Mouse (Mus musculus) gastrocnemius, postnatal 14 days (tissue): Measurements from ENCODE around the gene Il18. TPM values are rescaled to one million over a fixed set of nuclear protein-coding genes. Genes with fewer than 3 reads are reported as not detected.

Experiments
- DNase-seq: peaks from one replicate; pipeline ENCODE4 v3.0.0; 2021; ENCODE audit warnings: mixed read lengths
- intact Hi-C: fragments of 180-260 bp; cut with DNase I; formaldehyde crosslinking; loops from one replicate; pipeline ENCODE4 v1.15.1; 2025; ENCODE audit warnings: low total_unique reads
- long read RNA-seq, 2 experiments: library from polyadenylated mRNA; stranded (forward); transcript quantifications; one replicate each; pipeline ENCODE4 v2.0.0; 2021
- total RNA-seq, 2 experiments: library from RNA; stranded (reverse); gene quantifications; 2 replicates each; pipeline ENCODE4 v1.2.3; 2021

Il18 gene
- under 1 TPM; 0.53 to 0.74 TPM for total RNA-seq
- long read RNA-seq, experiment 1, result 0 reads
- long read RNA-seq, experiment 2, partial matches to known transcripts, result 0 of 2 reads
- long read RNA-seq, experiment 2, other reads (novel, unspliced or antisense), result 2 of 2 reads

- intact Hi-C loops, result no loop called here
- peak; percentile 12 for DNase-seq
These were observed at the start of gene Il18 for GRCm38 (mm10) chr9:50554241-50555093. Gene Il18 (plus strand): TSS chr9:50554827.

- no peak for DNase-seq
- intact Hi-C loops, result no loop called here
These were observed 49.2 kb upstream of the Il18 start for GRCm38 (mm10) chr9:50505405-50505804.

DNA sequence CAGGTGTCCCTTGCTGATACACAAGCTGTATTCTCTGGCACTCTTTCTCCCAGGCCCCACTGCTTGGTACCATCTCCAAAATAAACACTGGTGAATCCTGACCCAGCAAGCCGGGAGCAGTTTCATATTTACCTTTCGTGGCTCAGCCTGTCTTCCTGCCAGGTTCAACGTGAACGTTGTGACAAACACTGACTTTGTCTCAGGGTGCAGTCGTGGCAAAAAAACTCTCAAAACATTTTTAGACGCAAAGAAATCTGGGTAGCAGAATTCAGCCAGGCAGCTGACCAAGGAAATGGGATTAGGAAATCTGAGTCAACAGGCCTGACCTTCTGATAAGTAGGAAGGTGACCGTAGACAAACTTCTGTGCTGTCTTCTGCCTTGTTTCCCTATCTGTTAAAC is 47.1 kb upstream of the Il18 start:
- no peak for DNase-seq
- intact Hi-C loops, result no loop called here

- intact Hi-C loops, result no loop called here
- no peak for DNase-seq
These were observed 39.2 kb upstream of the Il18 start for GRCm38 (mm10) chr9:50515462-50515861.

- intact Hi-C loops, result no loop called here
- no peak for DNase-seq
These were observed 35.8 kb upstream of the Il18 start for GRCm38 (mm10) chr9:50518781-50519180.

DNA sequence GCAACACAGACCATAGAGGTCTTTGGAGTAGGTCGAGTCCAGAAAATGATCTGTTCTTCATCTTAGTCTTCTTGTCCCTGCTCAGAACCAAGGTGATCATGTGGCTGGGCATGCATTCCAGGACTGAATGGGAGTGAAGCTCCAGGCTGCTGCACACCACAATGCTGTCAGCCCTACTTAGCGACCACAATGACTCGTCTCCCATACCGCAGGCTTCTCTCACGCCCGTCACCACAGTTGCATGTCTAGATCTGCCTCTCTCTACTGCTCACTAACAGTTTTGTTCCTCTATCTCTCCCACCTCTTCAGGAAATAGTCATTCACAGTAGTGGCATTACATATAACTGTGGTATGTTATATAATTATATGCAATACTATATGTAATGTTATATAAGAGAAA is 33.9 kb upstream of the Il18 start:
- intact Hi-C loops, result no loop called here
- DNase-seq, result no peak

- no peak for DNase-seq
- intact Hi-C loops, result no loop called here
These were observed 33.1 kb upstream of the Il18 start for GRCm38 (mm10) chr9:50521562-50521961.

GRCm38 (mm10) chr9:50522574-50522973 is 32.1 kb upstream of the Il18 start:
- no peak for DNase-seq
- intact Hi-C loops, result no loop called here

GRCm38 (mm10) chr9:50524936-50525335 is 29.7 kb upstream of the Il18 start:
- DNase-seq, result no peak
- intact Hi-C loops, result loop anchor here (5.0 kb wide), 1 partner anchor 63 kb away; no protein-coding TSS in a partner anchor

DNA sequence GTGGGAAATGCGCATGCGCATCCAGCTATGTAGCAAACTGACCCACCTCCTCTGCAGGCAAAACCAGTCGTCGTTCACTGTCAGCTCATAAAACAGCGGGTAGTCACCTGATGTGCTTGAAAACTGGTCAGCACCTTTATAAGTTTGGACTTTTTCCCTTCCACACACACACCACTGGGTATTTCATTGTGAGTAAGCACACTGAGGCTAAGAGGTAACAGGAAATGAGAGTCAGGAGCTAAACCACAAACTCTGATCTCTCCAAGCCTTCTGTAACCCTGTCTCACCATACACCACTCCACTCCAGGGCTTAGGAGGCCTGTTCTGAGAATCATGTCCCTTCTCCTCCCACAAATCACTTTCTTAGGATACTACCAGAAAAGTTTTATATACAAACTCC is 29.0 kb upstream of the Il18 start:
- intact Hi-C loops, result loop anchor here (5.0 kb wide), 1 partner anchor 63 kb away; no protein-coding TSS in a partner anchor
- DNase-seq, result no peak

DNA sequence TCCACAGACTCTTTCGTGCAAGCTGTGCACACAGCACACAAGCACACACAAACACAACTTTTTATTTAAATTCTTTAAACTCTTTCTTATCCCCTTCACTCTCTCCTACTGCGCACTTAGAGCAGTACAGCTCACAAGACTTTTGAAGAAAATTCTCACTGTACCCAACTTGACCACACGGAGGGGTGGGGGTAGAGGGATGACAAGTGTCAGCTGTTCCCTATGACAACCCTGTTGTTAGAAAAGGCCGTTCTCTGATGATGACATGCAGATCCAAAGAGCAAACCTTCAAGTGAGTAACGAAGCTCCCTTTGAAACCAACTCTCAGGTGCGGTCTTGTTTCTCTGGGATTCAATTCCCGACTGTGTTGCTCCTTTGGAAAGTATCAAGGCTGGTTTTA is 26.8 kb upstream of the Il18 start:
- intact Hi-C loops, result loop anchor here (5.0 kb wide), 1 partner anchor 66 kb away; no protein-coding TSS in a partner anchor
- no peak for DNase-seq

DNA sequence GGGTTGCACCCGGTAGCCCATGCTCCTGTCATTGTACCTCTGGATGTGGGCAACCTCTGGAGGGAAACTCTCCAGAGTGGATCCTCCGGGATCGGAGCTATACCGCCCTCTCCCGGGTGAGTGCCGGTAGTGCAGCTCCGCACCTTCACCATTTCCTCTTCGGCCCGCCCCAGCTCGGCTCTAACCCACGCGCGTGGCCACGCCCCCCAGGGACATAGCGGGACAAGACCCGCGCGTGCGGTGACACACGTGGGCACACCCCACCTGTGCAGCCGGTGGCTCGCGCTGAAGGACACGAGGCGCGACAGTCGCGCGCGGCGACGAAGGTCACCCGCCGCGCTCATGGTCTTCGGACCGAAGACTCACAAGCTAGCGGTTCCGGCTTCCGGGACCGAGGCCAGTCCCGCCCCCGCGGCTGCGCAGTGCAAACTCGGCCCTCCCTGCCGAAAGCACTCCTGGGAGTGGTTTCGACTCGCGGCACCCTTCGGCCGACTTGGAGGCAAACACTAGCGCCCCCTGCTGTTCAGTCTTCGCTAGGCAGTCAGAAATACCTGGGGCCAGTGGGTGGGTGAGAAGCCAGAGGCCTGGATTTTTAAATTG is 26.2 kb upstream of the Il18 start, which contains the start of gene Pts:
Pts (minus strand) TSS at position 432 of the 600 bp plus-strand sequence.
- peak; percentile 99 for DNase-seq
- intact Hi-C loops, result loop anchor here (5.0 kb wide), 1 partner anchor 66 kb away; no protein-coding TSS in a partner anchor

GRCm38 (mm10) chr9:50530890-50531289 is 23.7 kb upstream of the Il18 start:
- DNase-seq, result no peak
- intact Hi-C loops, result loop anchor here (10.0 kb wide), 1 partner anchor 196 kb away; no protein-coding TSS in a partner anchor

GRCm38 (mm10) chr9:50533328-50533727 is 21.3 kb upstream of the Il18 start:
- intact Hi-C loops, result loop anchor here (10.0 kb wide), 1 partner anchor 199 kb away; no protein-coding TSS in a partner anchor
- no peak for DNase-seq

- intact Hi-C loops, result loop anchor here (10.0 kb wide), 1 partner anchor 199 kb away; no protein-coding TSS in a partner anchor
- DNase-seq, result no peak
These were observed 20.8 kb upstream of the Il18 start for GRCm38 (mm10) chr9:50533791-50534190.

- no peak for DNase-seq
- intact Hi-C loops, result loop anchor here (10.0 kb wide), 1 partner anchor 201 kb away; no protein-coding TSS in a partner anchor
These were observed 18.7 kb upstream of the Il18 start for GRCm38 (mm10) chr9:50535930-50536329.

DNA sequence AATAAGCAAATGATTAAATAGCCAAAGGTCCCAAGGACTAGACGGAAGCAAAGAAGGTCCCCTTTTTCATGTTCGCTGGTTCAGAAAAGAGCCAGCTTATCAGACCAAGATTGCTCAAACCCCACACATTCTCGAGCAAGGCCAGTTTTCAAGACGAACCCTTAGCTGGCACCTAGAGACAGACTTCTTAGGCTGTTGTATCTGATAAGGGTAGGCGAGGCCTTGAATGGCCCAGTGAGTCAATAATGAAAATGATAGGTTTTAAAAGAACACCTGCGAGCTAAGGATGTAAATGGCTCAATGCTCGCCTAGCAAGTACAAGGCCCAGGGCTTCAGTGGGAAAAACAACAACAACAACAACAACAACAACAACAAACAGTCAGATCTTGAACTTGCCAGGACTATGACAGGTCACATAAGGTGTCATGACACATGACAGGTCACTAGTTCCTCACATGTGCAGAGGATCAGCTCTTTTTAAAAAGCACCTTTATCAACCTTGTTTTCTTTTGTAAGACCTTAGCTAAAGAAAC is 18.0 kb upstream of the Il18 start:
- no peak for DNase-seq
- intact Hi-C loops, result loop anchor here (10.0 kb wide), 1 partner anchor 202 kb away; no protein-coding TSS in a partner anchor

- intact Hi-C loops, result loop anchor here (10.0 kb wide), 1 partner anchor 202 kb away; no protein-coding TSS in a partner anchor
These were observed 17.3 kb upstream of the Il18 start for GRCm38 (mm10) chr9:50537295-50537694.

GRCm38 (mm10) chr9:50540170-50540569 is 14.5 kb upstream of the Il18 start:
- intact Hi-C loops, result no loop called here
- DNase-seq, result no peak

More at GRCm38 (mm10) chr9:50537295-50537694, 17.3 kb upstream of the Il18 start:
- no peak for DNase-seq

GRCm38 (mm10) chr9:50542401-50542800 is 12.2 kb upstream of the Il18 start:
- intact Hi-C loops, result no loop called here
- no peak for DNase-seq
